Mouse (Mus musculus) neural tube, embryonic 13.5 days (tissue): ENCODE measurements around the gene Cecr2. TPM values are rescaled to one million over a fixed set of nuclear protein-coding genes. Genes with fewer than 3 reads are reported as not detected.
"Not testable (repeated sequence)": the region's sequence is repeated elsewhere in the genome, so short reads cannot be mapped to it uniquely, and the experiment has no call there.

Experiments used
- ATAC-seq: fragments of 200-750 bp; cut with Nextera tagmentation; 2 replicates; pipeline ENCODE4 v1.8.0; 2017; ENCODE audit warnings: low read depth, mild to moderate bottlenecking, moderate TSS enrichment, moderate library complexity
- H3K27ac ChIP-seq: fragments of 300-500 bp; sonication (generic); replicated peaks from 2 replicates; pipeline ENCODE4 v1.5.1; 2015; ENCODE audit warnings: moderate library complexity, mild to moderate bottlenecking, inconsistent platforms
- H3K27me3 ChIP-seq: fragments of 300-500 bp; sonication (generic); 2 replicates; pipeline ENCODE4 v1.6.1; 2015; ENCODE audit warnings: mild to moderate bottlenecking, inconsistent platforms
- H3K36me3 ChIP-seq: fragments of 300-500 bp; sonication (generic); 2 replicates; pipeline ENCODE4 v1.6.1; 2015; ENCODE audit warnings: mild to moderate bottlenecking, inconsistent platforms
- H3K4me1 ChIP-seq: fragments of 300-500 bp; sonication (generic); replicated peaks from 2 replicates; pipeline ENCODE4 v1.6.1; 2015; ENCODE audit warnings: inconsistent platforms
- H3K4me2 ChIP-seq: fragments of 300-500 bp; sonication (generic); 2 replicates; pipeline ENCODE4 v1.6.1; 2015; ENCODE audit warnings: inconsistent platforms, mild to moderate bottlenecking, moderate library complexity
- H3K4me3 ChIP-seq: fragments of 300-500 bp; sonication (generic); 2 replicates; pipeline ENCODE4 v1.5.1; 2015; ENCODE audit warnings: mild to moderate bottlenecking, inconsistent platforms
- H3K9ac ChIP-seq: fragments of 300-500 bp; sonication (generic); 2 replicates; pipeline ENCODE4 v1.6.1; 2015; ENCODE audit warnings: moderate library complexity, mild to moderate bottlenecking, inconsistent platforms
- H3K9me3 ChIP-seq: fragments of 300-500 bp; sonication (generic); 2 replicates; pipeline ENCODE4 v1.6.1; 2016; ENCODE audit warnings: inconsistent platforms
- WGBS: fragments of 180-500 bp; shearing (Covaris S2); methylation state at CpG from one replicate; pipeline ENCODE4 v1.1.7; 2015; 5-methylcytosine and 5-hydroxymethylcytosine counted together
- polyA plus RNA-seq: library from polyadenylated mRNA; unstranded; fragments of >200 nt; fragmentation: Nextera tagmentation; extraction: Ambion mirVana; gene quantifications from 2 replicates; pipeline ENCODE4 v1.2.1, GENCODE M21; 2015

Cecr2 gene
- polyA plus RNA-seq, 1 experiment from 2014 or later = 7.1 TPM

DNA sequence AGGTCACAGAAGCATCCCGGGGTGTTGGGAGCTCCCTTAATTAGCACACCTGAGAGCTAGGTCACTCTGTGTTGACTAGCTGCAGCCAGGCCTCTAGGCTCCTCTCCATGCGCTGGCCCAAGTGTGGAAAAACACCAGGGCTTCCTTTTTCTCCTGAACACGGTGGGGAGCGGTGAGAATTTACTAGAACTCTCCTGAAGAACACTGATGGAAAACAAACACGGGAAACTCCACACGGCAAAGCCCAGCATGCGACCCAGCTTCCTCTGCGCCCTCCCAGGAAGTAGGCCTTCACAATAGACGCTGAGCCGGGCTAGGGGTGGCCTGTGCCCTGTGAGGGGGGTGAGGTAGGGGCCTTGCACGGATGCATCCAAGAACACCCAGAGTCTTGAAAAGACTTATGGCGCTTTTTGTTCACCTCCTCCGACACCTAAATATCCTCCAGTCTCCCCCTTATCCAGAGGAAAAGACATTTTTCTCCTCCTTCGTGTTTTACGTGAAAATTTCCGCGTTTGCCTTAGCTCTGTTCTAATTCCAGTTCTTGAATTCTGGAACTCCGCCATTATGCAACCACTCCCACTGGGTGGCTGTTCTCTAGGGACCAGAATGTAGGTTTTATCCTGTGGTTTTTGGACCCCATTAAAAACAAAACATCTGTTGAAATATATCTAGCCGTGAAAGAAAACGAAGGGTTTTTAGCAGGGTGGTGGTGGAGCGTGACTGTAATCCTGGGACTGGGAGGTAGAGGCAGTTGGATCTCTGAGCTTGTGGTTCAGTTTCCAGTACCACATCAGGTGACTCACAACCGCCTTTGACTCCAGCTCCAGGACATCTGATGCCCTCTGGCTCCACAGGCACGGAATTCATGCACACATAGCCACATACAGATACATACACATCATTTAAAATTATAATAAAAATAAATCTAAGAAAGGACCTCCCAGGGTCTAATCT, 21.5 kb upstream of the Cecr2 start:
- WGBS = 58% methylated on average over 23 of the region's 23 CpGs
- no peak overlapping the region for H3K4me3 ChIP-seq
- H3K9ac ChIP-seq = no peak overlapping the region

GRCm38 (mm10) chr6:120647246-120648028, 18.7 kb upstream of the Cecr2 start:
- H3K27ac ChIP-seq, ATAC-seq, H3K9ac ChIP-seq, H3K4me1 ChIP-seq, H3K9me3 ChIP-seq, H3K36me3 ChIP-seq, H3K4me3 ChIP-seq, H3K27me3 ChIP-seq, H3K4me2 ChIP-seq: not testable (repeated sequence)
- 94% methylated on average over 3 of the region's 4 CpGs for WGBS

More for the DNA sequence above, 21.5 kb upstream of the Cecr2 start:
- Histone ChIP-seq H3K4me1 (peaks cover 5% of the 10 kb centered on the region; the same call in 1 of the 2 replicates), H3K36me3 (no peaks in the 10 kb centered on the region), H3K27me3 (no peaks in the 10 kb centered on the region), H3K9me3 (no peaks in the 10 kb centered on the region), H3K4me2 (no peak overlapping the region), H3K27ac (no peak overlapping the region)
- 0 out of 2 replicates have a peak, but pooled peaks have one; percentile 40 for ATAC-seq

- no peaks in the 10 kb centered on the region for H3K36me3 ChIP-seq
- no peak overlapping the region for H3K4me2 ChIP-seq
- no peaks in the 10 kb centered on the region for H3K27me3 ChIP-seq
- no peak overlapping the region for H3K4me3 ChIP-seq
- H3K4me1 ChIP-seq = peaks cover 5% of the 10 kb centered on the region; the same call in 1 of the 2 replicates
- ATAC-seq = no peak
- H3K27ac ChIP-seq = no peak overlapping the region
- no peaks in the 10 kb centered on the region for H3K9me3 ChIP-seq
- WGBS = 88% methylated on average over 5 of the region's 5 CpGs
- H3K9ac ChIP-seq = no peak overlapping the region
Observed at GRCm38 (mm10) chr6:120648205-120648604, 18.0 kb upstream of the Cecr2 start.

- H3K9ac ChIP-seq = no peak overlapping the region
- no peak overlapping the region for H3K4me2 ChIP-seq
- H3K27me3 ChIP-seq = no peaks in the 10 kb centered on the region
- H3K9me3 ChIP-seq = no peaks in the 10 kb centered on the region
- H3K27ac ChIP-seq = no peak overlapping the region
- H3K4me3 ChIP-seq = no peak overlapping the region
- WGBS = 52% methylated on average over 7 of the region's 7 CpGs
- H3K36me3 ChIP-seq = no peaks in the 10 kb centered on the region
- ATAC-seq = no peak
- H3K4me1 ChIP-seq = no peaks in the 10 kb centered on the region
Observed at GRCm38 (mm10) chr6:120652666-120653065, 13.5 kb upstream of the Cecr2 start.

DNA sequence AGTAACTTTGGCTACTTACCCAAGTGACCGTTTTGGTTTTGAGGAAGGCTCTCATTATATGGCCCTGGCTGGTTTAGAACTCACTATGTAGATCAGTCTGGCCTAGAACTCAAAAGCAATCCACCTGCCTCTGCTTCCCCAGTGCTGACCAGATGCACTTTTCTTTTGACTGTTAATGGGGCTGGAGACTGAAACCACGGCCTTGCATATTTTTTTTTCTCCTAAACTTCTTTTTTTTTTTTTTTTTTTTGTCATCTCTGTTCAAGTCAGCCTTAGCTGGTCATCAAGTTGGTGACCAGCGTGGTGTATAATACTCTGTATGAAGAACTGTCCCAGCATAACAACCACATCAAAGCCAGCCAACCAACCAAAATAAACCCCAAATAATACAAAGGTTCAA, 10.5 kb upstream of the Cecr2 start:
- Histone ChIP-seq H3K36me3 (no peaks in the 10 kb centered on the region), H3K4me3 (no peak overlapping the region), H3K9ac (no peak overlapping the region), H3K9me3 (no peaks in the 10 kb centered on the region), H3K4me1 (no peaks in the 10 kb centered on the region), H3K27me3 (no peaks in the 10 kb centered on the region), H3K27ac (no peak overlapping the region), H3K4me2 (no peak overlapping the region)
- no peak for ATAC-seq
- WGBS = 81% methylated on average over 3 of the region's 3 CpGs

- Histone ChIP-seq H3K9ac (no peak overlapping the region), H3K9me3 (no peaks in the 10 kb centered on the region), H3K27ac (no peak overlapping the region), H3K36me3 (no peaks in the 10 kb centered on the region), H3K4me3 (no peak overlapping the region), H3K27me3 (no peaks in the 10 kb centered on the region), H3K4me1 (no peaks in the 10 kb centered on the region), H3K4me2 (no peak overlapping the region)
- WGBS = 56% methylated on average over 7 of the region's 7 CpGs
- no peak for ATAC-seq
Observed at GRCm38 (mm10) chr6:120658848-120659247, 7.3 kb upstream of the Cecr2 start.

DNA sequence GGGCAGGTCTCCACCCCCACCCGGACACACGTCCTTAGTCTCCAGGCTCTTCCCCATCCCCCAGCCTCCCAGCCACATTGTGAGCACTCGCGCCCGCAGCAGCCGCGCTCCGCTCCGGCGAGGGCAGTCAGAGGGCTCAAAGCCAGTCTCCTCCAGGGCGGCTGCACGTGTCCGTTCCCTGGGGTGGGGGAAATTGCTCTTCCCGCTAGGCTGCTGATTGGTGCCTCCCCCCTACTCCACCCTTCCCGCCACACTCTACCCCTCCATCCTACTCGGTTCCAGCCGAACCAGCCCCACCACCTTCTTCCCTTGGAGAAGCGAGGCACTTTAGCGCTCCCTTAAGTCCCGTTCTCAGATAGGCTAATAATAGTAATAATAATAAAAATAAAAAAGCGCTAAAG, 754 bp upstream of the Cecr2 start:
- Histone ChIP-seq H3K4me2 (peak overlapping the region; percentile 95), H3K36me3 (no peaks in the 10 kb centered on the region), H3K27ac (peak overlapping the region; percentile 98), H3K27me3 (0 out of 2 replicates have a peak, but pooled peaks cover 7% of the 10 kb centered on the region), H3K4me1 (peaks cover 26% of the 10 kb centered on the region), H3K9ac (peak overlapping the region; percentile 89), H3K4me3 (peak overlapping the region; percentile 77), H3K9me3 (no peaks in the 10 kb centered on the region)
- WGBS = under 1% methylated on average over 21 of the region's 21 CpGs
- peak; percentile 81 for ATAC-seq

GRCm38 (mm10) chr6:120666761-120667421, 722 bp downstream of the Cecr2 start:
- Histone ChIP-seq H3K36me3 (no peaks in the 10 kb centered on the region), H3K4me1 (peaks cover 29% of the 10 kb centered on the region), H3K9ac (peak overlapping the region; percentile 89), H3K4me3 (peak overlapping the region; percentile 77), H3K27me3 (0 out of 2 replicates have a peak, but pooled peaks cover 7% of the 10 kb centered on the region), H3K9me3 (no peaks in the 10 kb centered on the region), H3K27ac (peak overlapping the region; percentile 98), H3K4me2 (peak overlapping the region; percentile 95)
- ATAC-seq = peak; percentile 29
- WGBS = under 1% methylated on average over 87 of the region's 87 CpGs

DNA sequence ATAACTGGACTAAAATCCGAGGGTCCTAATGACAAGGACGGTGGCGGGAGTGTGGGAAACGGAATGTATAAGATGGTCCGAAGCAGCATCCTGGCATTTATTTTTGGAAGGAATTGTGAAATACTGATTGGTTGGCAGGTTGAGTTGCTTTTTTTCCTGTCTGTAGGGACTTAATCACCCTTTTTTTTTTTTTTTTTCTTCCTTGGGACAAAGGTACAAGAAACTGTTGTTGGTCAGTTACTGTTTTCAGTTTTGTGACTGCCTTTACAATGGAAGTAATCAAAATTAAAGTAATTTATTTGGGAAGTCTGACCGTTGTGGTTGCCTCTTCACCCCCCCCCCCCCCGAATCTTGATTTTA, 1.2 kb downstream of the Cecr2 start:
- ATAC-seq = no peak
- WGBS = 1% methylated on average over 7 of the region's 7 CpGs
- Histone ChIP-seq H3K27me3 (0 out of 2 replicates have a peak, but pooled peaks cover 7% of the 10 kb centered on the region), H3K9me3 (no peaks in the 10 kb centered on the region), H3K4me1 (peaks cover 29% of the 10 kb centered on the region), H3K36me3 (no peaks in the 10 kb centered on the region), H3K27ac (peak overlapping the region; percentile 98), H3K4me3 (peak overlapping the region; percentile 77), H3K4me2 (peak overlapping the region; percentile 95), H3K9ac (peak overlapping the region; percentile 89)

DNA sequence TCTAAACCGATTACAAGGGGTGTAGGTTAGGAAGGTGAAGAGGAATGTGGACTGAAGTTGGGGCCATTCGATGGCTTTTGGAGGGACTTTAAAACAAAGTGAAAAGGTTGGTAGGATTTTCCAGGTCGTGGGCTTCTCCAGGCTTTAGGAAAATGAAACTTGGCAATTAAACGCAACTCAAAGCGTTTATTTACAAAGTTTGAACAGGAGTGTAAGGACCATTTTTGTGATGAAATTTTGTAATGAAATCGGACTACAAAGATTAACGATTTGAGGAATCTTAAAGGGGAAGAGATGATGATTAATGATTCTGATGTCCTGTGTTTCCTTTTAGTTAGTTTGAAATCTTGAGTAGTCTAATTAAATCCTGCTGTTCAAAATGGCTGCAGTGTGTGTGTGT, 1.7 kb downstream of the Cecr2 start:
- peak overlapping the region; percentile 77 for H3K4me3 ChIP-seq
- no peaks in the 10 kb centered on the region for H3K9me3 ChIP-seq
- 10% methylated on average over 7 of the region's 7 CpGs for WGBS
- peaks cover 29% of the 10 kb centered on the region for H3K4me1 ChIP-seq
- 0 out of 2 replicates have a peak, but pooled peaks cover 7% of the 10 kb centered on the region for H3K27me3 ChIP-seq
- H3K27ac ChIP-seq = no peak overlapping the region
- H3K36me3 ChIP-seq = no peaks in the 10 kb centered on the region
- ATAC-seq = no peak
- peak overlapping the region; percentile 95 for H3K4me2 ChIP-seq
- H3K9ac ChIP-seq = peak overlapping the region; percentile 89

GRCm38 (mm10) chr6:120674121-120674520, 8.0 kb downstream of the Cecr2 start:
- H3K36me3 ChIP-seq = no peaks in the 10 kb centered on the region
- H3K4me2 ChIP-seq = no peak overlapping the region
- no peaks in the 10 kb centered on the region for H3K27me3 ChIP-seq

More at GRCm38 (mm10) chr6:120674121-120674520, 8.0 kb downstream of the Cecr2 start:
- no peak overlapping the region for H3K27ac ChIP-seq
- no peaks in the 10 kb centered on the region for H3K9me3 ChIP-seq
- no peak overlapping the region for H3K9ac ChIP-seq
- no peak overlapping the region for H3K4me3 ChIP-seq
- 73% methylated on average over 5 of the region's 5 CpGs for WGBS
- no peak for ATAC-seq
- H3K4me1 ChIP-seq = 0 out of 2 replicates have a peak, but pooled peaks cover 3% of the 10 kb centered on the region
